Mouse (Mus musculus) neural tube, embryonic 15.5 days (tissue): ENCODE data around the gene Pdgfra. TPM values are rescaled to one million over a fixed set of nuclear protein-coding genes. Genes with fewer than 3 reads are reported as not detected.

Experiments
- ATAC-seq: fragments of 200-750 bp; cut with Nextera tagmentation; 2 replicates; pipeline ENCODE4 v1.8.0; 2017; ENCODE audit warnings: mild to moderate bottlenecking, moderate TSS enrichment, moderate library complexity; ENCODE audit not compliant: low FRiP score
- H3K27ac ChIP-seq: fragments of 300-500 bp; sonication (generic); replicated peaks from 2 replicates; pipeline ENCODE4 v1.5.1; 2015; ENCODE audit warnings: mild to moderate bottlenecking, inconsistent platforms
- H3K27me3 ChIP-seq: fragments of 300-500 bp; sonication (generic); replicated peaks from 2 replicates; pipeline ENCODE4 v1.6.1; 2015; ENCODE audit warnings: inconsistent platforms
- H3K36me3 ChIP-seq: fragments of 300-500 bp; sonication (generic); 2 replicates; pipeline ENCODE4 v1.6.1; 2015; ENCODE audit warnings: inconsistent platforms
- H3K4me1 ChIP-seq: fragments of 300-500 bp; sonication (generic); 2 replicates; pipeline ENCODE4 v1.6.1; 2015; ENCODE audit warnings: inconsistent platforms
- H3K4me2 ChIP-seq: fragments of 300-500 bp; sonication (generic); 2 replicates; pipeline ENCODE4 v1.6.1; 2015; ENCODE audit warnings: inconsistent platforms, mild to moderate bottlenecking, moderate library complexity
- H3K4me3 ChIP-seq: fragments of 300-500 bp; sonication (generic); replicated peaks from 2 replicates; pipeline ENCODE4 v1.5.1; 2015; ENCODE audit warnings: mild to moderate bottlenecking, inconsistent platforms
- H3K9ac ChIP-seq: fragments of 300-500 bp; sonication (generic); replicated peaks from 2 replicates; pipeline ENCODE4 v1.6.1; 2015; ENCODE audit warnings: mild to moderate bottlenecking, inconsistent platforms
- H3K9me3 ChIP-seq: fragments of 300-500 bp; sonication (generic); replicated peaks from 2 replicates; pipeline ENCODE4 v1.6.1; 2016; ENCODE audit warnings: inconsistent platforms
- WGBS: fragments of 180-500 bp; shearing (Covaris S2); methylation state at CpG from one replicate; pipeline ENCODE4 v1.1.7; 2015; ENCODE audit warnings: mixed read lengths; 5-methylcytosine and 5-hydroxymethylcytosine counted together
- polyA plus RNA-seq: library from polyadenylated mRNA; unstranded; fragments of >200 nt; fragmentation: Nextera tagmentation; extraction: Ambion mirVana; gene quantifications from 2 replicates; pipeline ENCODE4 v1.2.1, GENCODE M21; 2015

The Pdgfra gene
- 16.0 and 18.9 TPM in 2 replicates for polyA plus RNA-seq

- peak within 1 kb of the TSS; percentile 36 for H3K9ac ChIP-seq
- no peaks in the 10 kb centered on the region for H3K9me3 ChIP-seq
- H3K4me1 ChIP-seq: peaks cover 68% of the 10 kb centered on the region
- H3K27me3 ChIP-seq: peaks cover 81% of the 10 kb centered on the region
- under 1% methylated on average over 10 of the region's 10 CpGs for WGBS
- H3K4me3 ChIP-seq: peak within 1 kb of the TSS; percentile 34
- no peak for ATAC-seq
- H3K27ac ChIP-seq: peak within 1 kb of the TSS; percentile 70
- peak within 1 kb of the TSS; percentile 43 for H3K4me2 ChIP-seq
- no peaks in the 10 kb centered on the region for H3K36me3 ChIP-seq
Observed at GRCm38 (mm10) chr5:75152021-75152425, at the start of gene Pdgfra. Pdgfra (plus strand) TSS chr5:75152292.

GRCm38 (mm10) chr5:75106511-75106910 is 45.6 kb upstream of the Pdgfra start:
- Histone ChIP-seq H3K4me2 (no peak overlapping the region), H3K27me3 (no peaks in the 10 kb centered on the region), H3K9ac (no peak overlapping the region), H3K4me1 (no peaks in the 10 kb centered on the region), H3K27ac (no peak overlapping the region), H3K36me3 (no peaks in the 10 kb centered on the region), H3K4me3 (no peak overlapping the region), H3K9me3 (no peaks in the 10 kb centered on the region)
- no peak for ATAC-seq
- WGBS: 68% methylated on average over 3 of the region's 3 CpGs

GRCm38 (mm10) chr5:75109368-75109767 is 42.7 kb upstream of the Pdgfra start:
- no peak for ATAC-seq
- Histone ChIP-seq H3K4me3 (no peak overlapping the region), H3K36me3 (no peaks in the 10 kb centered on the region), H3K9me3 (no peaks in the 10 kb centered on the region), H3K27ac (no peak overlapping the region), H3K4me2 (no peak overlapping the region), H3K27me3 (no peaks in the 10 kb centered on the region), H3K9ac (no peak overlapping the region), H3K4me1 (no peaks in the 10 kb centered on the region)
- WGBS: 74% methylated on average over 5 of the region's 5 CpGs

DNA sequence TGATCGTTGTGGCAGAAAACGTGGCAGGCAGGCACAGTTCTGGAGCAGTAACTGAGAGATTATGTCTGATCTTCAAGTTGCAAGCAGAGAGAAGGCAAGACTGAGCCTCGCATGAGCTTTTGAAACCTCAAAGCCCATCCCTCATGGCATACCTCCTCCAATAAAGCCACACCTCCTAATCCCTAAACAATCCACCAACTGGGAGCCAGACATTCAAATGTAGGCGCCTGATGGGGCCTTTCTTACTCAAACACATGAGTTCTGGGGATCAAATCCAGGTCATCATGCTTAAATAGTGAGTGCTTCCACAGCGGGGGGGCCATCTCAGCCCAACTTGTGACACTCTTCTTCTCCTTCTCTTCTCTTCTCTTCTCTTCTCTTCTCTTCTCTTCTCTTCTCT is 40.3 kb upstream of the Pdgfra start:
- no peak overlapping the region for H3K9ac ChIP-seq
- no peak overlapping the region for H3K27ac ChIP-seq
- no peaks in the 10 kb centered on the region for H3K36me3 ChIP-seq
- no peaks in the 10 kb centered on the region for H3K9me3 ChIP-seq
- no peaks in the 10 kb centered on the region for H3K4me1 ChIP-seq
- no peak overlapping the region for H3K4me3 ChIP-seq
- H3K27me3 ChIP-seq: no peaks in the 10 kb centered on the region; the same call in 1 of the 2 replicates
- 63% methylated on average over 5 of the region's 5 CpGs for WGBS
- ATAC-seq: no peak
- H3K4me2 ChIP-seq: no peak overlapping the region

DNA sequence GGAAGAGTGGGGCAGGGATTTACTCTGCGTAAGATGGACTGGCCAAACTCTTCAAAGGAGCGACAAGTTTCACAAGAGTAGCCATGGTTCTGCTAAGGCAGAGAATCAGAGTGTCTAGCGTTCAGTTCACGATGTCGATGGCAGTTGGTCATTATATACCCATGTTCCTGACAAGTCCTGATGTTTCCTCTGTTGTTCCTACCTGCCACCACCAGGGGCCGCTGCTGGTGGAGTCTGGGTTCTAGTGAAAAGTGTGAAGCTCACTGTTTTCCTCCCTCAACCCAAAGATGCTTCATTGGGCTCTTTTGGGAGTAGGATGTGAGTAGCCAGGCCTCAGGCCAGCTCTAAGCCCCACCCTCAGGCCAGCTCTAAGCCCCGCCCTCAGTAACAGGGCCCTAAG is 33.3 kb upstream of the Pdgfra start:
- no peak overlapping the region for H3K27ac ChIP-seq
- H3K4me3 ChIP-seq: no peak overlapping the region
- no peaks in the 10 kb centered on the region for H3K9me3 ChIP-seq
- ATAC-seq: no peak
- no peaks in the 10 kb centered on the region for H3K36me3 ChIP-seq
- 59% methylated on average over 7 of the region's 7 CpGs for WGBS
- no peak overlapping the region for H3K4me2 ChIP-seq
- H3K9ac ChIP-seq: no peak overlapping the region
- no peaks in the 10 kb centered on the region for H3K4me1 ChIP-seq
- no peaks in the 10 kb centered on the region; the same call in 1 of the 2 replicates for H3K27me3 ChIP-seq

GRCm38 (mm10) chr5:75121646-75122045 is 30.4 kb upstream of the Pdgfra start:
- no peaks in the 10 kb centered on the region for H3K9me3 ChIP-seq
- no peak overlapping the region for H3K27ac ChIP-seq
- no peak overlapping the region for H3K4me2 ChIP-seq
- ATAC-seq: no peak
- H3K4me1 ChIP-seq: no peaks in the 10 kb centered on the region
- H3K27me3 ChIP-seq: no peaks in the 10 kb centered on the region; the same call in 1 of the 2 replicates
- H3K36me3 ChIP-seq: no peaks in the 10 kb centered on the region
- WGBS: 45% methylated on average over 5 of the region's 5 CpGs
- H3K4me3 ChIP-seq: no peak overlapping the region
- H3K9ac ChIP-seq: no peak overlapping the region

- Histone ChIP-seq H3K9ac (no peak overlapping the region), H3K4me1 (no peaks in the 10 kb centered on the region), H3K27ac (no peak overlapping the region), H3K36me3 (no peaks in the 10 kb centered on the region), H3K4me3 (no peak overlapping the region), H3K9me3 (no peaks in the 10 kb centered on the region), H3K27me3 (peaks cover 4% of the 10 kb centered on the region; the same call in 1 of the 2 replicates), H3K4me2 (no peak overlapping the region)
- ATAC-seq: no peak
- WGBS: 86% methylated on average over 7 of the region's 7 CpGs
Observed at GRCm38 (mm10) chr5:75134681-75135080, 17.4 kb upstream of the Pdgfra start.

DNA sequence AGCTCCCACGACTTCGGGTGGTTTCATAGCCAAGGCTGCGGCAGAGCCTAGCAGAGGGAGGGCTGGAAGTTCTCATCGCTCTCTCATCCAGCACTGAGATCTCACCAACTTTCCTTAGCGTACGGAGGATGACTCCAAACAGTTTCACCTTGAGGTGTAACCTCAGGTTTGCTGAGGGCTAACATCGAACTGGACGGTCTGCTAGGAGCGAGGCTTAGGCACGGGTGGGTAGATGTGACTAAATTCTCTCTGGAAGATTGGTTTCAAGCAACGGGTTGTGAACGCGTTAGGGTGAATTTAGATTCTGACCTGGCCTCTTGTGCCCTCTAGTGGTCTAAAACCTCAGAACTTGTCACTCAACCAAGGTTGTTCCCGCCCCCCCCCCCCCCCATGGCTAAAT is 9.0 kb upstream of the Pdgfra start:
- H3K4me2 ChIP-seq: peak overlapping the region; percentile 63
- 3% methylated on average over 14 of the region's 14 CpGs for WGBS
- no peak overlapping the region for H3K27ac ChIP-seq
- 0 out of 2 replicates have a peak overlapping the region, but pooled peaks have one; percentile 28 for H3K9ac ChIP-seq
- peaks cover 47% of the 10 kb centered on the region for H3K27me3 ChIP-seq
- peak overlapping the region; percentile 32 for H3K4me3 ChIP-seq
- ATAC-seq: no peak
- H3K9me3 ChIP-seq: no peaks in the 10 kb centered on the region
- peaks cover 5% of the 10 kb centered on the region for H3K4me1 ChIP-seq
- no peaks in the 10 kb centered on the region for H3K36me3 ChIP-seq

GRCm38 (mm10) chr5:75143767-75144166 is 8.3 kb upstream of the Pdgfra start:
- H3K4me3 ChIP-seq: no peak overlapping the region
- ATAC-seq: no peak
- H3K9ac ChIP-seq: no peak overlapping the region
- no peaks in the 10 kb centered on the region for H3K9me3 ChIP-seq
- H3K4me1 ChIP-seq: peaks cover 12% of the 10 kb centered on the region
- 49% methylated on average over 7 of the region's 7 CpGs for WGBS
- no peaks in the 10 kb centered on the region for H3K36me3 ChIP-seq
- H3K27me3 ChIP-seq: peaks cover 54% of the 10 kb centered on the region
- H3K27ac ChIP-seq: no peak overlapping the region
- no peak overlapping the region for H3K4me2 ChIP-seq

DNA sequence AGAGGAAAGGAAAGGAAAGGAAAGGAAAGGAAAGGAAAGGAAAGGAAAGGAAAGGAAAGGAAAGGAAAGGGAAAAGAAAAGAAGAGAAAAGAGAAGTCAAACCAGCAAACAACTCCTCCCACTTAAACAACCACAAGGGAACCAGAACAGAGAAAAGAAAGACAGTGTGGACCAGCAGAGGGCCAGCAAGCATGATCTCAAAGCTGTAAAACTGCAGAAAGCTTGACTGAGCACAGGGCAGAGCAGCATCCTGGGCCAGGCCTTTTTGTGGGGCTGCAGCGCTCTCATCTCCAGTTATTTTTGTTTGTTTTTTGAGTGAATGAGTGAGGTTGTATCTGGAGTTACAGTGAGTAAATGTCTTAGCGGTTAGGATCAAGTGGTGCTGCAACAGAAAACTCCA is 6.8 kb upstream of the Pdgfra start:
- 80% methylated on average over 2 of the region's 2 CpGs for WGBS
- H3K36me3 ChIP-seq: no peaks in the 10 kb centered on the region
- peaks cover 21% of the 10 kb centered on the region for H3K4me1 ChIP-seq
- H3K4me2 ChIP-seq: no peak overlapping the region
- peaks cover 64% of the 10 kb centered on the region for H3K27me3 ChIP-seq
- H3K9me3 ChIP-seq: no peaks in the 10 kb centered on the region
- ATAC-seq: no peak
- H3K4me3 ChIP-seq: no peak overlapping the region
- H3K27ac ChIP-seq: no peak overlapping the region
- H3K9ac ChIP-seq: no peak overlapping the region

DNA sequence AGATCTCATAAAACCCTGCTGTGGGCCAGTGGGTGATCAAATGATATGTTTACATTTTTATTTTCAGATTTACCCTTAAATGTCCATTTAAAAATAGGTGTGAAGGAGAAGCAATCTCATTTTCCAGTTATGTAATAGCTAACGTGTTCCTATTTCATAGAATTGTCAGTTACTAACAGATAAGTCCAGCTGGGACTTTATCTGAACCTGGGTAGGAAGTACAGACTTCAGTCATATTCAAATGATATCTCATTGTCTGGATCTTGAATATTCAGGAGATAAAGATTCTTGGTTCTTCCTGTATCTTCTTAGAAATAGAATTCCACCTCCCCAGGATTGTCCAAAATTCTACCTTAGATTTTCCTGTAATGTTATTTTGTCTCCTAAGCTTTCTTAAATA is 5.6 kb upstream of the Pdgfra start:
- WGBS: 92% methylated on average over 1 of the region's 1 CpGs
- Histone ChIP-seq H3K4me2 (no peak overlapping the region), H3K4me1 (peaks cover 31% of the 10 kb centered on the region), H3K36me3 (no peaks in the 10 kb centered on the region), H3K9me3 (no peaks in the 10 kb centered on the region), H3K27ac (no peak overlapping the region), H3K4me3 (no peak overlapping the region), H3K27me3 (peaks cover 72% of the 10 kb centered on the region), H3K9ac (no peak overlapping the region)
- ATAC-seq: no peak

DNA sequence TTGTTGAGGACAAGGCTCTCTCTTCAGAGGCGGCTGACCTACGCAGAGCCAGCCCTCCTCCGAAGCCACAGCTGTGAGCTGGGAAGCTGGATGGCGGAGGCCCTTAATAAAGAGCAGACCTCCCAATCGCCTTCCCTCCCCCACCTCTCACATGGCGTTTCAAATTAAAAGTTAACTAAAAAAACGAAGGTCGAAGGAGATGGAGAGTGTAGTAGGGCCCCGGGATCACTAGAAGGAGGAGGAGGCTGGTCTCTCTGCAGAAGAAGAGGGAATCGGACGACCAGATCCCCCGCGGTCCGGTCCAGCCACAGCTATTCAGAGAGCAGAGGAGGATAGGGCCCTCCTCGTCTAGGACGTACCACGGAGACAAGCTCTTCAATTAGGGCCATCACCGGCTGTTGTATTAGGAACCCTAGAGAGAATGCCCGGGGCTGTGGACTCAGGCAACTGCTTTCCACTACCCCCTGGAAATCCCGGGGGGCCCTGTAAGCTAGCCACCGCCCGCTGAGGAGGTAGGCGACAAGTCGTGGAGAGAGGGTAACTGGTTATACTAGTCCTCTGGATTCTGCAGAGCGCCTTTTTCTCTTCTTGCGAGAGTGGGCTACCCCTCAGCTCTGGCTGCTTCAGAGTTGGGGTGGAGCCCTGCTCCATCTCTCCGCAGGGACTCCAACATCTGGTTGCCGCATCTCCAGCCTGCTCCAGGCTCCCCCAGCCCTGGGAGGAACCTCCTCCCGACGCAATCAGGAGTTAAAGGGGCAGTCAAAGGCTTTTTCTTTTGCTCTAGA is 3.6 kb upstream of the Pdgfra start:
- WGBS: 2% methylated on average over 30 of the region's 30 CpGs
- Histone ChIP-seq H3K9ac (no peak overlapping the region), H3K4me1 (peaks cover 40% of the 10 kb centered on the region), H3K4me3 (0 out of 2 replicates have a peak overlapping the region, but pooled peaks have one; percentile 2), H3K9me3 (no peaks in the 10 kb centered on the region), H3K27me3 (peaks cover 86% of the 10 kb centered on the region), H3K4me2 (peak overlapping the region; percentile 32), H3K27ac (no peak overlapping the region; the same call in 1 of the 2 replicates), H3K36me3 (no peaks in the 10 kb centered on the region)
- ATAC-seq: no peak
